Mouse (Mus musculus) kidney, postnatal 0 days (tissue): Measurements from ENCODE around the gene Pkd1. TPM values are rescaled to one million over a fixed set of nuclear protein-coding genes. Genes with fewer than 3 reads are reported as not detected.

Experiments
- ATAC-seq: fragments of 200-750 bp; cut with Nextera tagmentation; replicated peaks from 2 replicates; pipeline ENCODE4 v1.8.0; 2017; ENCODE audit warnings: low read depth, moderate number of reproducible peaks, moderate TSS enrichment, moderate library complexity; ENCODE audit not compliant: low FRiP score
- DNase-seq: peaks from one replicate; pipeline ENCODE4 v3.0.0-alpha.2; 2016; ENCODE audit warnings: low spot score
- H3K27ac ChIP-seq: fragments of 300-500 bp; sonication (generic); 2 replicates; pipeline ENCODE4 v1.5.1; 2014; ENCODE audit warnings: mild to moderate bottlenecking
- H3K27me3 ChIP-seq: fragments of 300-500 bp; sonication (generic); 2 replicates; pipeline ENCODE4 v1.6.1; 2014; ENCODE audit warnings: low read length, mixed read lengths; ENCODE audit not compliant: insufficient read depth
- H3K36me3 ChIP-seq: fragments of 300-500 bp; sonication (generic); 2 replicates; pipeline ENCODE4 v1.6.1; 2014; ENCODE audit warnings: low read length, mixed read lengths; ENCODE audit not compliant: insufficient read depth
- H3K4me1 ChIP-seq: fragments of 300-500 bp; sonication (generic); replicated peaks from 2 replicates; pipeline ENCODE4 v1.6.1; 2014; ENCODE audit warnings: antibody characterized with exemption, low read length, mixed read lengths; ENCODE audit not compliant: insufficient read depth
- H3K4me2 ChIP-seq: fragments of 300-500 bp; sonication (generic); 2 replicates; pipeline ENCODE4 v1.6.1; 2014; ENCODE audit warnings: mild to moderate bottlenecking, low read length, moderate library complexity, mixed read lengths
- H3K4me3 ChIP-seq: fragments of 300-500 bp; sonication (generic); replicated peaks from 2 replicates; pipeline ENCODE4 v1.5.1; 2014; ENCODE audit warnings: low read depth, low read length
- H3K9ac ChIP-seq: fragments of 300-500 bp; sonication (generic); 2 replicates; pipeline ENCODE4 v1.6.1; 2014; ENCODE audit warnings: low read depth, low read length
- H3K9me3 ChIP-seq: fragments of 300-500 bp; sonication (generic); replicated peaks from 2 replicates; pipeline ENCODE4 v1.6.1; 2016; ENCODE audit warnings: low read length, inconsistent platforms, mixed read lengths
- CTCF ChIP-seq: IDR thresholded peaks from 2 replicates; pipeline ENCODE4 v1.5.1; 2016; ENCODE audit warnings: antibody characterized with exemption, low read depth, mild to moderate bottlenecking, moderate library complexity
- WGBS: fragments of 180-500 bp; shearing (Covaris S2); extraction: QIAGEN DNeasy Blood & Tissue Kit; methylation state at CpG from one replicate; pipeline ENCODE4 v1.1.7; 2014; 5-methylcytosine and 5-hydroxymethylcytosine counted together
- polyA plus RNA-seq: library from polyadenylated mRNA; unstranded; fragments of >200 nt; fragmentation: Nextera tagmentation; extraction: Ambion mirVana; gene quantifications from 2 replicates; pipeline ENCODE4 v1.2.1, GENCODE M21; 2015

The Pkd1 gene
- polyA plus RNA-seq, 1 experiment from 2014 or later = 17.7 TPM

DNA sequence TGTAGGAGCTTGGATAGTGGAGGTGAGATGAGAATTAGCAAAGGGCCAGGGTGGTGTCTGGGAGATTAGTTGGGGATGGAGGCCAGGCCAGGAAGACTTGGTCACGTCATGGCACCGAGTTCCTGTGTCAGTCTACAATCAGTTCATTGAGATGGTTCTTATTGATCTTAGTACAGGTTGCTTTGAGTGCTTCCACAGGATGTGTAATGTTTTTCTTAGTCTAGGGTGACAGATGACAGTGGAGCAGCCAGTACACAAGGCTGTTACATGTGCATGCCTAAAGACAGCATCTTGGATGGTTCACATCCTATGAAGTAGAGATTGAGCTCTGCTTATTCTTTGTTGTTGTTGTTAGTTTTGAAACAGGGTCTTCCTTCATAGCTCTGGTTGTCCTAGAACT, 12.0 kb downstream of the Pkd1 start:
- H3K27me3 ChIP-seq = no peaks in the 10 kb centered on the region
- H3K9ac ChIP-seq = no peak overlapping the region
- DNase-seq = no peak
- 86% methylated on average over 2 of the region's 2 CpGs for WGBS
- H3K36me3 ChIP-seq = peaks cover 10% of the 10 kb centered on the region; the same call in 1 of the 2 replicates
- TF ChIP-seq CTCF = no peak
- peaks cover 12% of the 10 kb centered on the region for H3K4me1 ChIP-seq
- H3K4me3 ChIP-seq = no peak overlapping the region
- H3K27ac ChIP-seq = no peak overlapping the region
- H3K9me3 ChIP-seq = no peaks in the 10 kb centered on the region
- no peak overlapping the region for H3K4me2 ChIP-seq
- ATAC-seq = no peak

DNA sequence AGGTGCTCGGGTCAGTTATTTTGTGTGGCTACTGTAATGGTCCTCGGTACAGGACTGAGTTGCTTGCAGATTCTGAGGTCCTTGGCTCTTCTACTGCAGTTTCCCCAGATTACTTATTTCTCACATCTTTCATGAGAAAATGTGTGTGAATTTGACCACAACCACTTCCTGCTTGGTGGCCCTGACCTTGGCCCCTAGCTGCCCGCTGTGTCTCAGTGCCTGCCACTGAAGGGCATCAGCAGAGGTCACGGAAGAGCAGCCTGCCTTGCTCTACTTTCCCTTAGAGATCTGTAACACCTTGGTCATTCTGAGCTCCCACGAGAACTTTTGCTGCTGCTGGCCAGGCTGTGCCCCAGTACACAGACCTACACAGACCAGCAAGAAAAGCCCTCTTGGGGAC, 14.0 kb downstream of the Pkd1 start:
- 73% methylated on average over 5 of the region's 5 CpGs for WGBS

DNA sequence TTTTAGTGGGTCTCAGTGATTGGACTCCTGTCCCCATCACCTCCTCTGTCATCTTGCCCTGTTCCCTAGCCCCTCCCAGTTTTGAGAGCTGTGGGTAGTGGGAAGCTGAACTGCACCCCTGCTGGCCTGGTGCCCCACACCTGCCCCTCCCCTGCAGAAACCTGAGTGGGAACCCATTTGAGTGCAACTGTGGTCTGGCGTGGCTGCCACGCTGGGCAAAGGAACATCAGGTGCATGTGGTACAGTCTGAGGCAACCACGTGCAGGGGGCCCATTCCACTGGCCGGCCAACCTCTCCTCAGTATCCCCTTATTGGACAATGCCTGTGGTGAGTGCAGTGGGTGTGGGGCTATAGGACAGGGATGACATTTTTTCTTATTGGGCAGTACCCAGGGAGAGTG, 14.8 kb downstream of the Pkd1 start:
- Histone ChIP-seq H3K9me3 (no peaks in the 10 kb centered on the region), H3K36me3 (peaks cover 22% of the 10 kb centered on the region; the same call in 1 of the 2 replicates), H3K4me3 (no peak overlapping the region), H3K4me2 (no peak overlapping the region), H3K27me3 (no peaks in the 10 kb centered on the region), H3K4me1 (peaks cover 2% of the 10 kb centered on the region; the same call in 1 of the 2 replicates), H3K27ac (no peak overlapping the region), H3K9ac (no peak overlapping the region)
- DNase-seq (no peak), ATAC-seq (no peak)
- TF ChIP-seq CTCF = no peak
- 83% methylated on average over 4 of the region's 4 CpGs for WGBS

More for the DNA sequence above, 14.0 kb downstream of the Pkd1 start:
- H3K27me3 ChIP-seq = no peaks in the 10 kb centered on the region
- H3K4me1 ChIP-seq = peaks cover 8% of the 10 kb centered on the region; the same call in 1 of the 2 replicates
- H3K9me3 ChIP-seq = no peaks in the 10 kb centered on the region
- no peak for TF ChIP-seq CTCF
- H3K4me3 ChIP-seq = no peak overlapping the region
- H3K36me3 ChIP-seq = peaks cover 17% of the 10 kb centered on the region; the same call in 1 of the 2 replicates
- DNase-seq (no peak), ATAC-seq (no peak)
- H3K27ac ChIP-seq = no peak overlapping the region
- no peak overlapping the region for H3K4me2 ChIP-seq
- no peak overlapping the region for H3K9ac ChIP-seq

DNA sequence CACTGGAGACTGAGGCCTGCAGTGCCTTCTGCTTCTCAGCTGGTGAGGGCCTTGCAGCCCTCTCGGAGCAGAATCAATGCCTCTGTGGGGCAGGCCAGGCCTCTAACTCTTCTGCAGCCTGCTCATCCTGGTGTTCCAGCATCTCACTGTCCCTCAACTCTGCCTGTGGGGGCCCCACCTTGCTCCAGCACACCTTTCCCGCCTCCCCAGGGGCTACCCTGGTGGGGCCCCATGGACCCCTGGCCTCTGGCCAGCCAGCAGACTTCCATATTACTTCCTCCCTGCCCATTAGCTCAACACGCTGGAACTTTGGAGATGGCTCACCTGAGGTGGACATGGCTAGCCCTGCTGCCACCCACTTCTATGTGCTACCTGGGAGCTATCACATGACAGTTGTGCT, 15.5 kb downstream of the Pkd1 start:
- Histone ChIP-seq H3K4me2 (no peak overlapping the region), H3K9ac (no peak overlapping the region), H3K36me3 (peaks cover 27% of the 10 kb centered on the region; the same call in 1 of the 2 replicates), H3K4me1 (no peaks in the 10 kb centered on the region), H3K9me3 (no peaks in the 10 kb centered on the region), H3K27me3 (no peaks in the 10 kb centered on the region), H3K4me3 (no peak overlapping the region), H3K27ac (no peak overlapping the region)
- WGBS = 89% methylated on average over 3 of the region's 3 CpGs
- DNase-seq = no peak
- no peak for TF ChIP-seq CTCF
- no peak for ATAC-seq

- TF ChIP-seq CTCF = no peak
- peaks cover 34% of the 10 kb centered on the region; the same call in 1 of the 2 replicates for H3K36me3 ChIP-seq
- no peak overlapping the region for H3K27ac ChIP-seq
- no peaks in the 10 kb centered on the region for H3K27me3 ChIP-seq
- no peak overlapping the region for H3K4me3 ChIP-seq
- no peaks in the 10 kb centered on the region for H3K9me3 ChIP-seq
- DNase-seq (no peak), ATAC-seq (no peak)
- no peak overlapping the region for H3K4me2 ChIP-seq
- H3K4me1 ChIP-seq = no peaks in the 10 kb centered on the region
- no peak overlapping the region for H3K9ac ChIP-seq
- 84% methylated on average over 3 of the region's 3 CpGs for WGBS
These were observed 16.2 kb downstream of the Pkd1 start for GRCm38 (mm10) chr17:24565792-24566191.

GRCm38 (mm10) chr17:24567034-24567779, 17.6 kb downstream of the Pkd1 start:
- no peak overlapping the region for H3K27ac ChIP-seq
- H3K4me3 ChIP-seq = no peak overlapping the region
- H3K4me2 ChIP-seq = no peak overlapping the region
- WGBS = 58% methylated on average over 8 of the region's 8 CpGs
- no peaks in the 10 kb centered on the region for H3K4me1 ChIP-seq
- ATAC-seq (no peak), DNase-seq (no peak)
- H3K9me3 ChIP-seq = no peaks in the 10 kb centered on the region
- H3K36me3 ChIP-seq = peaks cover 48% of the 10 kb centered on the region; the same call in 1 of the 2 replicates
- no peaks in the 10 kb centered on the region for H3K27me3 ChIP-seq
- no peak for TF ChIP-seq CTCF
- 0 out of 2 replicates have a peak overlapping the region, but pooled peaks have one; percentile 6 for H3K9ac ChIP-seq
